Comparison of ENCODE assay signal across 27 mouse cellular contexts in genomic region chr14:80722766-80723531, GRCm38 (mm10).
"Had no signal": no experiment of that assay in that cellular context is flagged by ENCODE, and none has a peak within 500 bp of the region (broad histone marks: within the 10 kb centered on the region; RNA-seq: fewer than 3 reads in every experiment).

No protein-coding gene starts in this region.

- H3K9me3 ChIP-seq: heart, embryonic 10.5 days; heart, embryonic 12.5 days; hindbrain, embryonic 10.5 days; hindbrain, embryonic 12.5 days; intestine, embryonic 15.5 days; limb, embryonic 13.5 days; limb, embryonic 15.5 days; liver, embryonic 12.5 days had no signal

- H3K27ac ChIP-seq: gastrocnemius, adult 2 months; heart, embryonic 10.5 days; hindbrain, embryonic 10.5 days; hindbrain, embryonic 12.5 days; hindbrain, embryonic 14.5 days; intestine, embryonic 15.5 days; kidney, postnatal 0 days; limb, embryonic 13.5 days; limb, embryonic 15.5 days; liver, embryonic 12.5 days; liver, embryonic 14.5 days had no signal

- H3K27me3 ChIP-seq: heart, embryonic 12.5 days; hindbrain, embryonic 12.5 days; intestine, embryonic 15.5 days; limb, embryonic 13.5 days; limb, embryonic 15.5 days; liver, embryonic 12.5 days had no signal

- H3K9ac ChIP-seq: heart, embryonic 12.5 days; hindbrain, embryonic 12.5 days; hindbrain, embryonic 14.5 days; intestine, embryonic 15.5 days; limb, embryonic 13.5 days; limb, embryonic 15.5 days; liver, embryonic 12.5 days; liver, embryonic 14.5 days had no signal

- DNase-seq: gastrocnemius, adult 2 months; gastrocnemius, postnatal 10 days; gastrocnemius, postnatal 25 days; heart, adult 18-20 months; heart, postnatal 10 days; heart, postnatal 4 days; kidney, adult 18-20 months; kidney, adult 8-10 months; kidney, postnatal 14 days; kidney, postnatal 36 days; layer of hippocampus, adult 9-11 months; layer of hippocampus, postnatal 36 days; left cerebral cortex, postnatal 4 days had no signal

- ATAC-seq: hindbrain, embryonic 16.5 days; inflammation-experienced regulatory T-cells, adult 6 months; intestine, embryonic 15.5 days; intestine, postnatal 0 days; liver, embryonic 12.5 days had no signal

- H3K4me1 ChIP-seq: heart, embryonic 10.5 days; heart, embryonic 12.5 days; hindbrain, embryonic 10.5 days; hindbrain, embryonic 12.5 days; intestine, embryonic 15.5 days; limb, embryonic 13.5 days; limb, embryonic 15.5 days; liver, embryonic 12.5 days had no signal

- H3K4me3 ChIP-seq: gastrocnemius, adult 2 months; heart, embryonic 10.5 days; heart, embryonic 12.5 days; hindbrain, embryonic 10.5 days; hindbrain, embryonic 12.5 days; intestine, embryonic 15.5 days; limb, embryonic 13.5 days; limb, embryonic 15.5 days; liver, embryonic 12.5 days had no signal

- H3K4me2 ChIP-seq: heart, embryonic 12.5 days; hindbrain, embryonic 12.5 days; hindbrain, embryonic 14.5 days; intestine, embryonic 15.5 days; limb, embryonic 13.5 days; limb, embryonic 15.5 days; liver, embryonic 12.5 days had no signal

- H3K36me3 ChIP-seq: heart, embryonic 10.5 days; heart, embryonic 12.5 days; hindbrain, embryonic 10.5 days; hindbrain, embryonic 12.5 days; intestine, embryonic 15.5 days; limb, embryonic 13.5 days; limb, embryonic 15.5 days; liver, embryonic 12.5 days had no signal
